Mouse (Mus musculus) olfactory bulb, adult 2 months (tissue): ENCODE measurements around the gene Sipa1l3.

Source experiments
- CTCF ChIP-seq: fragments of 200-500 bp; IDR thresholded peaks from 2 replicates; pipeline ENCODE4 v1.5.1; 2012; ENCODE audit warnings: low read depth, mild to moderate bottlenecking, low read length, moderate library complexity; ENCODE audit not compliant: insufficient read depth
- POLR2A ChIP-seq: fragments of 200-500 bp; IDR thresholded peaks from 2 replicates; pipeline ENCODE4 v1.6.1; 2012; ENCODE audit warnings: mild to moderate bottlenecking, low read depth, low read length, moderate library complexity; ENCODE audit not compliant: insufficient read depth

- TF ChIP-seq CTCF: no peak
- TF ChIP-seq POLR2A: no peak
These were observed 204.7 kb downstream of the Sipa1l3 start for GRCm38 (mm10) chr7:29313572-29314261.
